Mouse (Mus musculus): ENCODE data around the gene Bbc3.

DNA sequence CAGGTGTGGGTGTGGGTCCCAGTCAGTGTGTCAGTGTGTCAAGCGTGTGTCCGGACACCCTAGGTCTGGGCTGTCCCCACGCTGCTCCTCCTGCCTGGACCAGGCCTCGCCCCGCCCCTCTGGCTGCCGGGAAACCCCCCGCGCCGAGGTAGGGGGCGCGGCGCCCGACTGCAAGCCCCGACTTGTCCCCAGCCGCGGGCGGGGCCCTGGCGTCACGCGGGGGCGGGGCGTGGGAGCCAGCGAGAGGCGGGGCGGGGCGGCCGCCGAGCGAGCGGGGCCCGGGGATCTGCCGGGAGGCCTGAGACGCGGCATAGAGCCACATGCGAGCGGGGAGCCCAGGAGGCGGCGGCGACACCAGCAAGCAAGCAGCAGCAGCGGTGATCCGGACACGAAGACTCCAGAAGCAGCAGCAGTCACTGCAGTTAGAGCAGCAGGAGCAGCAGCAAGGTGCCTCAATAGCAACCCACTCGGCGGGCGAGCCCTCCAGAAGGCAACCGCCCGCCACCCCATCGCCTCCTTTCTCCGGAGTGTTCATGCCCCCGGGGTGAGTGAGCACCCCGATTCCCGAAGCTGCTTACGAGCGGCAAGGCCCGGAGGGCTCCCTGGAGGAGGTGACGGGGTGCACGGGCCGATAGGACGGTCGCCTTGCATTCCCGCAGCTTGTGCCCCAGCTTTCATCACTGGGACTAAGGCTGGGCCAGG, 1.3 kb downstream of the Bbc3 start:
- TF ChIP-seq CTCF (conservative IDR thresholded peaks at IDR 0.05; ENCODE audit: low read length) = no peak
- no peak for TF ChIP-seq POU5F1 (IDR thresholded peaks at IDR 0.05; ENCODE audit: borderline replicate concordance, low read length)

Measured in E14TG2a.4 (cell line).